Mouse (Mus musculus): ENCODE data around the gene Adamts6. TPM values are rescaled to one million over a fixed set of nuclear protein-coding genes. Genes with fewer than 3 reads are reported as not detected.

Gene Adamts6
- polyA plus RNA-seq, 1 experiment from 2014 or later: 2.4 TPM

- Histone ChIP-seq H3K36me3 (no peaks in the 10 kb centered on the region), H3K27ac (replicated peaks) (no peak overlapping the region), H3K9me3 (replicated peaks) (no peaks in the 10 kb centered on the region), H3K4me1 (no peaks in the 10 kb centered on the region; the same call in 1 of the 2 replicates), H3K9ac (no peak overlapping the region), H3K27me3 (no peaks in the 10 kb centered on the region), H3K4me3 (replicated peaks) (no peak overlapping the region), H3K4me2 (replicated peaks) (no peak overlapping the region)
- ATAC-seq (ENCODE audit: insufficient number of reproducible peaks, low FRiP score, low TSS enrichment, low read depth): no peak
- WGBS: 57% methylated on average over 5 of the region's 5 CpGs
Observed at GRCm38 (mm10) chr13:104352590-104352989, 65.0 kb downstream of the Adamts6 start.

- no peak overlapping the region for H3K27ac ChIP-seq (replicated peaks)
- no peaks in the 10 kb centered on the region for H3K36me3 ChIP-seq
- H3K4me3 ChIP-seq (replicated peaks): no peak overlapping the region
- H3K9me3 ChIP-seq (replicated peaks): no peaks in the 10 kb centered on the region
- no peak for ATAC-seq (ENCODE audit: insufficient number of reproducible peaks, low FRiP score, low TSS enrichment, low read depth)
- H3K9ac ChIP-seq: no peak overlapping the region
- no peak overlapping the region for H3K4me2 ChIP-seq (replicated peaks)
- WGBS: 59% methylated on average over 8 of the region's 8 CpGs
- no peaks in the 10 kb centered on the region for H3K27me3 ChIP-seq
- no peaks in the 10 kb centered on the region for H3K4me1 ChIP-seq
Observed at GRCm38 (mm10) chr13:104393427-104394356, 106.1 kb downstream of the Adamts6 start.

- no peaks in the 10 kb centered on the region for H3K36me3 ChIP-seq
- no peak overlapping the region for H3K27ac ChIP-seq (replicated peaks)
- no peaks in the 10 kb centered on the region for H3K9me3 ChIP-seq (replicated peaks)
- no peak for ATAC-seq (ENCODE audit: insufficient number of reproducible peaks, low FRiP score, low TSS enrichment, low read depth)
- H3K4me2 ChIP-seq (replicated peaks): no peak overlapping the region
- no peaks in the 10 kb centered on the region for H3K4me1 ChIP-seq
- no peak overlapping the region for H3K4me3 ChIP-seq (replicated peaks)
- H3K9ac ChIP-seq: no peak overlapping the region
- H3K27me3 ChIP-seq: no peaks in the 10 kb centered on the region
- 48% methylated on average over 8 of the region's 8 CpGs for WGBS
Observed at GRCm38 (mm10) chr13:104397814-104398213, 110.2 kb downstream of the Adamts6 start.

- ATAC-seq (ENCODE audit: insufficient number of reproducible peaks, low FRiP score, low TSS enrichment, low read depth): no peak
- Histone ChIP-seq H3K27ac (replicated peaks) (no peak overlapping the region), H3K4me2 (replicated peaks) (no peak overlapping the region), H3K27me3 (no peaks in the 10 kb centered on the region), H3K4me3 (replicated peaks) (no peak overlapping the region), H3K4me1 (no peaks in the 10 kb centered on the region), H3K9me3 (replicated peaks) (no peaks in the 10 kb centered on the region), H3K36me3 (no peaks in the 10 kb centered on the region), H3K9ac (no peak overlapping the region)
- WGBS: 85% methylated on average over 2 of the region's 2 CpGs
Observed at GRCm38 (mm10) chr13:104432734-104433133, 145.1 kb downstream of the Adamts6 start.

GRCm38 (mm10) chr13:104442559-104442958 is 154.9 kb downstream of the Adamts6 start:
- 92% methylated on average over 7 of the region's 7 CpGs for WGBS
- Histone ChIP-seq H3K4me2 (replicated peaks) (no peak overlapping the region), H3K4me1 (no peaks in the 10 kb centered on the region), H3K36me3 (no peaks in the 10 kb centered on the region), H3K9ac (no peak overlapping the region), H3K27me3 (no peaks in the 10 kb centered on the region), H3K27ac (replicated peaks) (no peak overlapping the region), H3K9me3 (replicated peaks) (no peaks in the 10 kb centered on the region), H3K4me3 (replicated peaks) (no peak overlapping the region)
- no peak for ATAC-seq (ENCODE audit: insufficient number of reproducible peaks, low FRiP score, low TSS enrichment, low read depth)

GRCm38 (mm10) chr13:104445437-104445836 is 157.8 kb downstream of the Adamts6 start:
- Histone ChIP-seq H3K27me3 (no peaks in the 10 kb centered on the region), H3K9ac (no peak overlapping the region), H3K4me2 (replicated peaks) (no peak overlapping the region), H3K27ac (replicated peaks) (no peak overlapping the region), H3K9me3 (replicated peaks) (no peaks in the 10 kb centered on the region), H3K36me3 (no peaks in the 10 kb centered on the region), H3K4me1 (no peaks in the 10 kb centered on the region), H3K4me3 (replicated peaks) (no peak overlapping the region)
- ATAC-seq (ENCODE audit: insufficient number of reproducible peaks, low FRiP score, low TSS enrichment, low read depth): no peak
- WGBS: 63% methylated on average over 1 of the region's 1 CpGs

GRCm38 (mm10) chr13:104446974-104447373 is 159.3 kb downstream of the Adamts6 start:
- H3K9ac ChIP-seq: no peak overlapping the region
- no peak for ATAC-seq (ENCODE audit: insufficient number of reproducible peaks, low FRiP score, low TSS enrichment, low read depth)
- H3K27me3 ChIP-seq: no peaks in the 10 kb centered on the region
- no peaks in the 10 kb centered on the region for H3K36me3 ChIP-seq
- no peaks in the 10 kb centered on the region for H3K4me1 ChIP-seq
- no peaks in the 10 kb centered on the region for H3K9me3 ChIP-seq (replicated peaks)
- 60% methylated on average over 1 of the region's 1 CpGs for WGBS
- H3K27ac ChIP-seq (replicated peaks): no peak overlapping the region
- H3K4me2 ChIP-seq (replicated peaks): no peak overlapping the region
- H3K4me3 ChIP-seq (replicated peaks): no peak overlapping the region

GRCm38 (mm10) chr13:104447470-104447869 is 159.8 kb downstream of the Adamts6 start:
- Histone ChIP-seq H3K27me3 (no peaks in the 10 kb centered on the region), H3K4me3 (replicated peaks) (no peak overlapping the region), H3K4me1 (no peaks in the 10 kb centered on the region), H3K4me2 (replicated peaks) (no peak overlapping the region), H3K9me3 (replicated peaks) (no peaks in the 10 kb centered on the region), H3K9ac (no peak overlapping the region), H3K27ac (replicated peaks) (no peak overlapping the region), H3K36me3 (no peaks in the 10 kb centered on the region)
- ATAC-seq (ENCODE audit: insufficient number of reproducible peaks, low FRiP score, low TSS enrichment, low read depth): no peak

- 91% methylated on average over 1 of the region's 1 CpGs for WGBS
- no peaks in the 10 kb centered on the region for H3K27me3 ChIP-seq
- no peak overlapping the region for H3K4me3 ChIP-seq (replicated peaks)
- H3K36me3 ChIP-seq: no peaks in the 10 kb centered on the region
- H3K9ac ChIP-seq: no peak overlapping the region
- H3K27ac ChIP-seq (replicated peaks): no peak overlapping the region
- H3K4me1 ChIP-seq: no peaks in the 10 kb centered on the region
- ATAC-seq (ENCODE audit: insufficient number of reproducible peaks, low FRiP score, low TSS enrichment, low read depth): no peak
- no peaks in the 10 kb centered on the region for H3K9me3 ChIP-seq (replicated peaks)
- H3K4me2 ChIP-seq (replicated peaks): no peak overlapping the region
Observed at GRCm38 (mm10) chr13:104448349-104448748, 160.7 kb downstream of the Adamts6 start.

GRCm38 (mm10) chr13:104453271-104453974 is 165.8 kb downstream of the Adamts6 start:
- Histone ChIP-seq H3K4me1 (no peaks in the 10 kb centered on the region), H3K4me3 (replicated peaks) (no peak overlapping the region), H3K27ac (replicated peaks) (no peak overlapping the region), H3K9me3 (replicated peaks) (no peaks in the 10 kb centered on the region), H3K9ac (no peak overlapping the region), H3K36me3 (no peaks in the 10 kb centered on the region), H3K4me2 (replicated peaks) (no peak overlapping the region), H3K27me3 (no peaks in the 10 kb centered on the region)
- no peak for ATAC-seq (ENCODE audit: insufficient number of reproducible peaks, low FRiP score, low TSS enrichment, low read depth)
- 60% methylated on average over 1 of the region's 1 CpGs for WGBS

GRCm38 (mm10) chr13:104460287-104460686 is 172.7 kb downstream of the Adamts6 start:
- 88% methylated on average over 1 of the region's 1 CpGs for WGBS
- ATAC-seq (ENCODE audit: insufficient number of reproducible peaks, low FRiP score, low TSS enrichment, low read depth): no peak

More at GRCm38 (mm10) chr13:104460287-104460686, 172.7 kb downstream of the Adamts6 start:
- no peak overlapping the region for H3K27ac ChIP-seq (replicated peaks)
- no peaks in the 10 kb centered on the region for H3K9me3 ChIP-seq (replicated peaks)
- H3K4me3 ChIP-seq (replicated peaks): no peak overlapping the region
- no peak overlapping the region for H3K9ac ChIP-seq
- H3K36me3 ChIP-seq: no peaks in the 10 kb centered on the region
- no peak overlapping the region for H3K4me2 ChIP-seq (replicated peaks)
- H3K27me3 ChIP-seq: no peaks in the 10 kb centered on the region
- H3K4me1 ChIP-seq: no peaks in the 10 kb centered on the region

All from embryonic facial prominence, embryonic 15.5 days (tissue).